Mouse (Mus musculus) MN1 (cell line): ENCODE measurements around the gene Rnf150.
"Not testable (repeated sequence)": the region's sequence is repeated elsewhere in the genome, so short reads cannot be mapped to it uniquely, and the experiment has no call there.

ENCODE experiments used
- DNase-seq: peaks from one replicate; pipeline ENCODE4 v3.0.0-alpha.2; 2016; ENCODE audit warnings: low spot score

Gene Rnf150

DNA sequence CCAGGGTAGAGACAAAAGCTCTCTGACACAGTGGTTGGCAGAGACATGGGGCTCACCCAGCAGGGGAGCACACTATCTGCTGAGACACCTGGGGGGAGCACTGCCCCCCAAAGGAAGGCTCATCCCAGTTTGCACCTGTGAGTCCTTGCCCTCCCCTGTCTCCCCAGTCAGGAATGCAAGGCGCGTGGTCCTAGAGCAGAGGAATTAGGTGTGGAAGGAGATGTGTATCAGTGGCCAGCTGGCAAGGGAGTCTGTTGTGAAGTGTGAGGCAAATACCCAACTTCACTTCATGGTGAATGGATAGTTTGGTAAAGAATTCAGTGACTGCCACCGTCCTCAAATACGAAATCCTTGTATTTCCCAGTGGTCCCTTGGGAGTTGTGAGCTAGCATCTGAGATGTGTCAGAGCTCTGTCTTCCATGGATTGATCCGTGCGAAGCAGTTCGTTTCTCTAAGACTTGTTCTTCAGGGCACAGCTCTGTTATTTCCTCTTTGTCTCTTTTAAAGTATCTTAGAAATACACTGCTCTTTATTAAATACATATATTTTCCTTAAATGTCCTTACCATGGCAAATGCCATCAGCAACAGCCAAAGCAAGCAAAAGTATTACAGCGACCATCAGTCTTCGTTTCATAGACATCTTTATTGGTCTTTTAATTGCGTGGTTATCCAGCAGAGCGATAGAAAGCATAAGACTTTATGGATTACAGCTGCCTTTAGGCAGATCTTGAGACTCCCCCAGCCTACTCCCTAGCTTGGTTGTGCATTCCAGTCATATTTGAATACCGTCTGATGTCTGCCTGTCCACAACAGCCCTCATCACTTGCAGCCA lies 215.8 kb downstream of the Rnf150 start:
- no peak for DNase-seq

DNA sequence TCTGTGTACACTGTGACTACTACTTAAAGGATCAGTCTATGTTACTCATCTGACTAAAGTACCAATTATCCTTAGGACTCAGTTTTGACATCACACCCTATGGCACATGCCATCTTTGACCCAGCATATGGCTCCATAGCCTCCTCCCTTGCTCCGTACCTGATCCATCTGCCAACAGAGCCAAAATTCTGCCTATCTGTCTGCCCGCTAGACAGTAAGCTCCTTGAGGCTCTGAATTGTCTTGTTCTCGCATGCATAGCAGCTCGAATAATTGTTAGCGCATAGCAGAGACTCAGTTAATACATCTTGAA lies 216.3 kb downstream of the Rnf150 start:
- DNase-seq = no peak

GRCm38 (mm10) chr8:83081266-83081665 lies 218.1 kb downstream of the Rnf150 start:
- no peak for DNase-seq

GRCm38 (mm10) chr8:83081806-83082205 lies 218.7 kb downstream of the Rnf150 start:
- not testable (repeated sequence) for DNase-seq

- DNase-seq = no peak
Measured at GRCm38 (mm10) chr8:83082251-83082650, 219.1 kb downstream of the Rnf150 start.

- DNase-seq = no peak
Measured at GRCm38 (mm10) chr8:83083452-83083851, 220.3 kb downstream of the Rnf150 start.

DNA sequence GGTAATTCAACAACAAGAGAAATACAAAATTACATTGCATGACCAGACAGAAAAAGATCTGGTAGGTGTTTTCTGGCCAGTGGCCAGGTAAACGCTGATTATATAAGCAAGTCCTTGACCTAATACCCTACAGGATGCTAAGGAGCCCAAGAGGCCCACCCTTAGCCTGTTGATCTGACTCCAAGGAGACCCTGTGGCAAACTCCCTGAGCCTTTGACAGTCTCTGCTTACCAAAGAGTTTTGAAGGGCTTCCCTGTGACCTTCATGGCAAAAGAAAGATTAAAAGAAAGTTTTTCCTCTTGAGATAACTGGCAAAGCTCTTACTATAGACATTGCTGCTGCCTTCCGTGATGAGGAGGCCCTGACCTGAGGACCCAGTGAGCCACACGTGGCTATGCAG lies 222.4 kb downstream of the Rnf150 start:
- no peak for DNase-seq

DNA sequence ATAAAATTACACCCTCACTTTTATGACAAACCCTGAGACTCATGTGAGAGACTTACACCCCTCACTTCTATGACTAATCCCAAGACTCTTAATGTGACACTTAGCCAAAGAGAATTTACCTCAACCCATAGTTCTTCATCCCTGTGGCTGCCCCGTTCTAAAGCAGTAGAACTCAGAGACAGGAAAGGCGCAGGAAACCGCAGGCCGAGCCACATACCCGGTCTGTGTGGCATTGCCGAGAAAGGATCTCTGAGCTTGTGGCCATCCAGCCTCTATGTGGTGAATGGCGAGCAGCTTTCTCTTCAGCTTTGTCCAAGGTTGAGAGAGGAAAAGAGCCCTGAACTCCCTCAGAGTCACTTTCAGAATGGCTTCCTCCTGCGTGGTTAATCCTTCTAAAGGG lies 223.5 kb downstream of the Rnf150 start:
- DNase-seq = no peak

- DNase-seq = no peak
Measured at GRCm38 (mm10) chr8:83087604-83088003, 224.4 kb downstream of the Rnf150 start.

GRCm38 (mm10) chr8:83088156-83088555 lies 225.0 kb downstream of the Rnf150 start:
- no peak for DNase-seq

DNA sequence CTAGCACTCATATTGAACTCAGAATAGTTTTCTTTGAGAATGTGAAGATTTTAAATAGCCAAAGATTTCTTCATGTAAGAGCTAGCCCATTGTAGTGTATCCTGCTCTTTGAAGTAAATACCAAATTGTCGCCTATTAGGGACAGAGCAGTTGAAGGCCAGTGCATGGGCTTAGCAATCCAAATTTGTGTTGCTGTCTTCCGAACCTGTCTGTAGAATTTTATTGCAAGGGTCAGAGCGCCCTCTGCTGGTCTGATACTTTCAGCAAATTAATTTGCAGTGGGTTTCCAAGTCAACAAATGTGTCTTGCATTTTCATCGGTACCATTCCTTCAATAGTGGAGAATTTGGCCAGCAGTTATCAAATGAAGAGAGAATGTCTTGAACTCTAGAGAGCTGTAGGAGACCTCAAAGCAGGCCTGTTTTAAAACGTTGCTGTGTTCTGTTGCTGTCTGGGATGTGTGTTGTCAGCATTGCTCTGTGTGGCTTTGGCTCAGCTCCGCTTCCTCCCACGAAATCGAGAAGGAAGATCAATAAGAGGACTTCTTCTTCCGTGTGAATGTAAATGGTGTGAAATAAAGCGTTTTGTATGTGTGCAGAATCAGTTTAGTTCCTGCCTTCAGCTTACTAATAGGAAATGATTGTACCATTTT lies 226.3 kb downstream of the Rnf150 start:
- peak; percentile 89 for DNase-seq

DNA sequence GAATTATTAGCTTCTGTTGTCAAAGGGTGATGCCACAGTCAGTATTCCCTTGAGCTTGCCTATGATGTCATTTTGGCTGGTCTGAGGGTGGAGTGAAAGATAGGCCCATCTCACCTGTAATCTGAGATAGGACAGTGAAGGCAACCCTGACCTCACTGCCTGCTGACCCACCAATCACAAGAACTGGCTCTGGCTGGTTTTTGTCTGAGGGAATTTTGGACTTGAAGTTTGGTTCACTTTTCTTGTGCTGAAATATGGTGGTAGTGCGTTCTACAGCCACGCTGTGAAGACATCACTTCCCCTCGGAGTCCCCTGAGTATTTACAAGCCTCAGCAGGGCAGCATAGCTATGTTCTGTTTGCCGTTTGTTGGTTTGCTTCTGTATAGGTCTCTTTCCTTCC lies 227.3 kb downstream of the Rnf150 start:
- DNase-seq = no peak

- DNase-seq = peak; percentile 49
Measured at GRCm38 (mm10) chr8:83100041-83100440, 236.9 kb downstream of the Rnf150 start.

DNA sequence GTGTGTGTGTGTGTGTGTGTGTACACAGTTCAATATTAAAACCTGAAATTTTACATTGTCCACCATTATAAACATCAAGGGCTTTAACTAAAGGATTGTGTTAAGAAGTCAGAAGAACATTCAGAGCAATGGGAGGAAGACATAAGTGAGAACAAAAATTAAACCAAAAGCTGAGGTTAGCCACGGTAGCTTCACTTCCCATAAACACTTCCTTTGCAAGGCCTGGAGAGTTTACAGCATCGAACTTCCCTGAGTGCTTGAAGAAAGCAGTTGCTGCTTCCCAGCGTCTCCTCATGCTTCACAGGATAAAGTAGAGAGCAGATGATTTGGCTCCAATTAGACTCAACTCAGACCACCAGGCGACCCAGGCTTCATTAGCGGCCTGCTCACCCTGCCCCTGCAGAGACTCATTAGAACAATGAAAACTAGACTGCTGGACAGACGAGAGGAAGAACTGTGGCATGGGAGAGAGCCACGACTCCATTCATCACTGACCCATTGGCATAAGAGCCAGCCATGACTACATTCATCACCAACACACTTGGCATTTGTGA lies 239.9 kb downstream of the Rnf150 start:
- no peak for DNase-seq

DNA sequence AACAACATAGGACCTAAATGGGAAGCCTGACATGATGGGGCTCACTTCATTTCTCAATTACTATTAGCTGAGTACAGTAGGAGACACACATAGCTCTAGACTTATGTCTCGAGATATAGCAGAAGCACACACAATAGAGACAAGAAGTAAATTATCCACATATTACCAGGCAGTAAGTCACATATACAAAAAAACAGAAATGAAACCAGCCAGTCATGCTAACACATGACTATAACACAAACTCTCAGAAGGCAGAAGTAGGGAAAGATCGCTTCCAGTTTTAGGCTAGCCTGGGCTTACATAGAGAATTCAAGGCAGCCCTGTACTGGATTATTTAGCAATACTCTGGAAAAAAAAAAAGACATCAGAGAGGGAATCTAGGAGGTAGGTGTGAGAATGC lies 240.8 kb downstream of the Rnf150 start:
- no peak for DNase-seq

DNA sequence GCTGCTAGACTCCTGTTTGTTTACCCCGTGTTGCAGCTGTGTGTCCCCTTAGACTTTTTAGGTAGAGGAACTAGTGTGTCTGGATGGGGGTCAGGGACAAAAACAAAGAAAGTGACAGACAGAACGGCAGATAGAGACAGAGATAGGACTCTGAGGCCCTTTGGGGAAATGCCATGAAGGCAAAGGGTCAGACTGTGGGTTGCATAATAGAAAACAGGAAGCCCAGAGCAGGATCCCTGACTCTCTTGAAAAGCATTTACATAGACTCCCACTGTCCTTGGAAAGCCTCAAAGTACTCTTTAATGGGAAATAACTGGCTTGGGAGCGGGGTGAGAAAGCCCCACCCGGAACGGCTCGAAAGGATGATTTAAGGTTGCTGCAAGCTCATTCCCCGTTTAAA lies 246.6 kb downstream of the Rnf150 start:
- DNase-seq = no peak

GRCm38 (mm10) chr8:83110177-83110576 lies 247.0 kb downstream of the Rnf150 start:
- no peak for DNase-seq

GRCm38 (mm10) chr8:83135086-83135485 lies 271.9 kb downstream of the Rnf150 start:
- peak; percentile 38 for DNase-seq

GRCm38 (mm10) chr8:83140068-83140467 lies 276.9 kb downstream of the Rnf150 start:
- no peak for DNase-seq

GRCm38 (mm10) chr8:83140701-83141111 lies 277.6 kb downstream of the Rnf150 start:
- no peak for DNase-seq
